Mouse (Mus musculus) midbrain, embryonic 11.5 days (tissue): ENCODE measurements at regions not wholly inside any gene's neighbourhood (a gene's known extent, or its start where the extent isn't known, plus 50 kb on each side); places are given as distances from the start of the nearest gene placed in this dataset.
A peak's percentile ranks its signal among the peaks of the same experiment; 100 is the strongest.

ENCODE experiments used
- ATAC-seq: fragments of 200-750 bp; cut with Nextera tagmentation; 2 replicates; pipeline ENCODE4 v1.8.0; 2017; ENCODE audit warnings: moderate TSS enrichment, moderate library complexity; ENCODE audit not compliant: low FRiP score
- DNase-seq: peaks from one replicate; pipeline ENCODE4 v3.0.0; 2015; ENCODE audit warnings: low spot score; ENCODE audit errors: missing footprints
- H3K27ac ChIP-seq: fragments of 300-500 bp; sonication (generic); 2 replicates; pipeline ENCODE4 v1.5.1; 2014; ENCODE audit warnings: low read depth, low read length
- H3K27me3 ChIP-seq: fragments of 300-500 bp; sonication (generic); 2 replicates; pipeline ENCODE4 v1.6.1; 2014; ENCODE audit warnings: mild to moderate bottlenecking, low read length, moderate library complexity, mixed read lengths; ENCODE audit not compliant: control insufficient read depth, insufficient read depth
- H3K36me3 ChIP-seq: fragments of 300-500 bp; sonication (generic); 2 replicates; pipeline ENCODE4 v1.6.1; 2014; ENCODE audit warnings: mild to moderate bottlenecking, low read length, moderate library complexity, mixed read lengths; ENCODE audit not compliant: control insufficient read depth, insufficient read depth
- H3K4me1 ChIP-seq: fragments of 300-500 bp; sonication (generic); 2 replicates; pipeline ENCODE4 v1.6.1; 2014; ENCODE audit warnings: low read length; ENCODE audit not compliant: control insufficient read depth, insufficient read depth
- H3K4me2 ChIP-seq: fragments of 300-500 bp; sonication (generic); 2 replicates; pipeline ENCODE4 v1.6.1; 2014; ENCODE audit warnings: mild to moderate bottlenecking, moderate library complexity
- H3K4me3 ChIP-seq: fragments of 300-500 bp; sonication (generic); 2 replicates; pipeline ENCODE4 v1.5.1; 2014; ENCODE audit warnings: low read depth, low read length
- H3K9ac ChIP-seq: fragments of 300-500 bp; sonication (generic); 2 replicates; pipeline ENCODE4 v1.6.1; 2014; ENCODE audit warnings: low read length
- H3K9me3 ChIP-seq: fragments of 300-500 bp; sonication (generic); 2 replicates; pipeline ENCODE4 v1.6.1; 2016; ENCODE audit warnings: low read length; ENCODE audit not compliant: control insufficient read depth
- WGBS: fragments of 180-500 bp; shearing (Covaris S2); extraction: QIAGEN DNeasy Blood & Tissue Kit; methylation state at CpG from one replicate; pipeline ENCODE4 v1.1.7; 2014; 5-methylcytosine and 5-hydroxymethylcytosine counted together

DNA sequence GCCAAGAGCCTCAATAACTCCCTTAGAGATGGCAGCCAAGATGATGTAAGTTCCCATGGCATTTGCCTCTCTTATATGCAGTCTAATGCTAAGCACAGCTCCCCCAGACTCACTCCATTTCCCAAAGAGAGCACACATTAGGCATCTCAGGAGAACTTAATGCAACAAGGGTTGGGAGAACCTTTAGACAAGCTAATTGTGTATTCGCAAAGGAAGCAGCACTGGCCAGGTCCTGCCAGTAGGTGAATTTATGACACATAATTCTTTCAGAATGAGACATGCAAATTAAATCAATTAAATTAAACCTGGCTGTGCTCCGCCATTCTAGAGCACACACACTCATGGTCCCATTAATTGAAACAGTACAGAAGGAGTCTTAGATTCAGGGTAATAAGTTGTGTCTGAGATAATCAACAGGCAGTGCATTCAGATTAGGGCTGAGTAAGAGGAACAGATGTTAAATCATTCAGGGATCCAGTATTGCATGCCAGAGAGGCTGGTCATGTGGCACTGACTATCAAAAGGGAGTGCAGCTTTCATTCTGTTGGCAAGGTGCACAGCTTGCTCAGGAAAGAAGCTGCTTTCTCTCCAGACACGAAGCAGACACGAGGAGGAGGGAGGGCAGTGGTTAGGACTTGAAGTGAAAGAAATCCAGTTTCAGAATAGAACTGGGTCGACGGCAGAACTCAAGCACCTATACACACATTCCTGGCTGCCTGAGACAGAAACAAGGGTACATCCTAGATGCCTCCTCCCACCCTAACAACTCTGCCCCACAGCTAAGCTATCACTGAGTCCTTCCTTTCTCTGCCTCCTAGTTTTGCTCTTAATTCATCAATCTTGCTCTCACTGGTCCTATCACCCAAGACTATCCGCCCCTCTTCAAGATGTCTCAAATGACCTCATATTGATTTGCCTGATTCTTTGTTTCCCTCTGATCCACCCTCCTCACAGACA lies 630.7 kb upstream of the Adamts9 start:
- H3K4me3 ChIP-seq, result no peak overlapping the region
- H3K36me3 ChIP-seq, result no peaks in the 10 kb centered on the region
- peak; percentile 78 for DNase-seq
- no peaks in the 10 kb centered on the region for H3K9me3 ChIP-seq
- H3K4me1 ChIP-seq, result no peaks in the 10 kb centered on the region
- no peak overlapping the region for H3K4me2 ChIP-seq
- 77% methylated on average over 7 of the region's 7 CpGs for WGBS
- H3K27ac ChIP-seq, result no peak overlapping the region
- no peak overlapping the region for H3K9ac ChIP-seq
- no peak for ATAC-seq
- H3K27me3 ChIP-seq, result peaks cover 5% of the 10 kb centered on the region; the same call in 1 of the 2 replicates

DNA sequence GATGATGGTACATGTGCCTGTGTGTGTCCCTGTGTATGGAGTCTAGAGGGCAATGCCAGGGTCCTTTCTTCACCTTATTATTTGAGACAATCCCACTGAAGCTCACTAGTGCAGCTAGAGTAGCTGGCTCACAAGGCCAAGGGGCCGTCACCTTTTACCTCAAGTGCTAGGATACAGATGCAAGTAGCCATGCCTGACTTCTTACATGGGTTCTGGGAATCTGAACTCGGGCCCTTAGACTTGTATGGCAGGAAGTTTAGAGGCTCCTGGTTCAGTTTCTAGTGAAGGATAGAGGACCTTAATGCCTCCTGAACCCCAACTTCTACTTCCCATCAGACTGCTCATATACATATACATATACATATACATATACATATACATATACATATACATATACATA lies 626.6 kb upstream of the Adamts9 start:
- 93% methylated on average over 2 of the region's 2 CpGs for WGBS
- Histone ChIP-seq H3K4me1 (no peaks in the 10 kb centered on the region; the same call in 1 of the 2 replicates), H3K4me2 (no peak overlapping the region), H3K27me3 (peaks cover 7% of the 10 kb centered on the region; the same call in 1 of the 2 replicates), H3K9me3 (no peaks in the 10 kb centered on the region), H3K9ac (no peak overlapping the region), H3K36me3 (no peaks in the 10 kb centered on the region), H3K27ac (no peak overlapping the region), H3K4me3 (no peak overlapping the region)
- ATAC-seq (no peak), DNase-seq (peak; percentile 51)

DNA sequence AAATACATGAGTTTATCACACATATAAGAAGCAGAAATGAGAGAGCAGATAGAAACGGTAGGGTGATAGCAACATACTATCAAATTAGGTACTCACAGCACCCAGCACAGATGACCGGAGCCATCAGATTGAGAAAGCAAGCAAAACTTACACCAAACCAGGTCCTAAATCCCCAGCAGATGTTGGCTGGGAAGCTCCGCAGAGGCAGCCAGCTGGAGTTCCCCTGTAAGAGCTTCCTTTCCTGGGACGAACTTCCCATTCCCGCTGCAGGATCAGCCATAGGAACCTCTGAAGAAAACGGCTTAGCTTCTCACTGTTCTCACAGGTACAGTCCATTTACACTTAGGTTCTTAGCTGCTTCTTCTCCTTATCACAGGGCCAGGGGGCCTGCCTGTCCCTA lies 625.9 kb upstream of the Adamts9 start:
- Histone ChIP-seq H3K4me1 (no peaks in the 10 kb centered on the region; the same call in 1 of the 2 replicates), H3K27me3 (peaks cover 7% of the 10 kb centered on the region; the same call in 1 of the 2 replicates), H3K9me3 (no peaks in the 10 kb centered on the region), H3K9ac (no peak overlapping the region), H3K4me3 (no peak overlapping the region), H3K4me2 (no peak overlapping the region), H3K27ac (no peak overlapping the region), H3K36me3 (no peaks in the 10 kb centered on the region)
- DNase-seq (peak; percentile 51), ATAC-seq (no peak)
- WGBS, result 80% methylated on average over 6 of the region's 6 CpGs

DNA sequence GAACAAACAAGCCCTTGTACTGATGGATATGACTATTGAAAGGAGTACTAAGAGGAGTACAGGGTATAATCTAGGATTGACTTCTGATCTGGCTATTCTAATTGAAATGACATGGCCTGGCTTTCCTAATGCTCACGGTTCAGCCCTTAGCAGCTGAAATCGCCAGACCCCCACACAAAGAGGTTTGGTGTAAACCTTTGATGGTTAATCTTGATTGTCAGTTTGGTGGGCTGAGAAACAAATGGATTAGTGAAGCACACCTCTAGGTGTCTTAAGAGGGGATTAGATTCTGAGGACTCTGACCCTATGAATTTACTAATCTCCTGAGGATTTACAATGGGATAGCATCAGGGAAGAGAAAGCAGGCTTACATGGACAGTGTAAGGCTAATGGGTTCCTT lies 623.4 kb upstream of the Adamts9 start:
- Histone ChIP-seq H3K27ac (no peak overlapping the region), H3K9me3 (no peaks in the 10 kb centered on the region), H3K36me3 (no peaks in the 10 kb centered on the region), H3K27me3 (peaks cover 7% of the 10 kb centered on the region; the same call in 1 of the 2 replicates), H3K4me2 (no peak overlapping the region), H3K4me3 (no peak overlapping the region), H3K4me1 (no peaks in the 10 kb centered on the region; the same call in 1 of the 2 replicates), H3K9ac (no peak overlapping the region)
- DNase-seq (peak; percentile 90), ATAC-seq (peak; percentile 71)
- 3% methylated on average over 2 of the region's 2 CpGs for WGBS

DNA sequence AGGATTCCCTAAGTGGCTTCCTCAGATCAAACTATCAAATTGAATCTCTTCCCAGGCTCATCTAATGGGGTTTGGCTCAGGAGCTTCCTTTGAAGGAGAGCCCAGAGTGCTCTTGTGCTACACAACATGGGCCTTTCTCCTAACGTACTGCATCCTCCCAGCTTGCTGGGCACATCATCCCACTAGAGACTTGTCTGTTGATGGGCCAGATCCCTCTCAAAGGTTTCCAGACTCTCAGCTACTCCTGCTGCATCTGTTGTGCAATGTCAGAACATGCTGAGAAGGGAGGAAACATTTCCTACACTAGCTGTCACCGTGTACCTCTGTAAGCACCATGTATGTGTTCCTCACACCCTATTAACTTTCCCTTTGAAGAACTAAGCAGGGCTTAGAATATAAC lies 605.0 kb upstream of the Adamts9 start:
- no peaks in the 10 kb centered on the region for H3K4me1 ChIP-seq
- WGBS, result 77% methylated on average over 2 of the region's 2 CpGs
- ATAC-seq, result no peak

DNA sequence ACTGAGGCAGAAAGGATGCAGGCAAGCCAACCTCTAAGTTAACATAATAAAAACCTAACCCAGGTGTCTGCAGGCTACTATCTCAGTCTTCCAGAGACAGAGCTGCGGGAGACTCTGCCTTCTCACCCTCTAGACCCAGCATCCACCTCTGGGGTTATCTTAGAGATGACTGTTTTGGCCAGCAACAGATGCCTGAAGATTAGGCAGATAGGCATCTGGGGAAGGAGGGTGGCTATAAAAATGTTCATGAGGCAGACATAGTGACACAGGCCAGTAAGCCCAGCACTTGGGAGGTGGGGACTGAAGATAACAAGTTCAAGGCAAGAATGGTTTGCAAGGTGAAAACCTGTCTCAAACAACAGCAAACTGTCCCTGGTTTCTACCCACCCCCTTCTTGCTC lies 601.0 kb upstream of the Adamts9 start:
- ATAC-seq, result no peak

More for the DNA sequence above, 605.0 kb upstream of the Adamts9 start:
- no peak overlapping the region for H3K4me2 ChIP-seq
- no peaks in the 10 kb centered on the region for H3K27me3 ChIP-seq
- H3K9me3 ChIP-seq, result no peaks in the 10 kb centered on the region
- no peaks in the 10 kb centered on the region for H3K36me3 ChIP-seq
- no peak overlapping the region for H3K27ac ChIP-seq
- no peak overlapping the region for H3K4me3 ChIP-seq
- peak; percentile 60 for DNase-seq
- no peak overlapping the region for H3K9ac ChIP-seq

DNA sequence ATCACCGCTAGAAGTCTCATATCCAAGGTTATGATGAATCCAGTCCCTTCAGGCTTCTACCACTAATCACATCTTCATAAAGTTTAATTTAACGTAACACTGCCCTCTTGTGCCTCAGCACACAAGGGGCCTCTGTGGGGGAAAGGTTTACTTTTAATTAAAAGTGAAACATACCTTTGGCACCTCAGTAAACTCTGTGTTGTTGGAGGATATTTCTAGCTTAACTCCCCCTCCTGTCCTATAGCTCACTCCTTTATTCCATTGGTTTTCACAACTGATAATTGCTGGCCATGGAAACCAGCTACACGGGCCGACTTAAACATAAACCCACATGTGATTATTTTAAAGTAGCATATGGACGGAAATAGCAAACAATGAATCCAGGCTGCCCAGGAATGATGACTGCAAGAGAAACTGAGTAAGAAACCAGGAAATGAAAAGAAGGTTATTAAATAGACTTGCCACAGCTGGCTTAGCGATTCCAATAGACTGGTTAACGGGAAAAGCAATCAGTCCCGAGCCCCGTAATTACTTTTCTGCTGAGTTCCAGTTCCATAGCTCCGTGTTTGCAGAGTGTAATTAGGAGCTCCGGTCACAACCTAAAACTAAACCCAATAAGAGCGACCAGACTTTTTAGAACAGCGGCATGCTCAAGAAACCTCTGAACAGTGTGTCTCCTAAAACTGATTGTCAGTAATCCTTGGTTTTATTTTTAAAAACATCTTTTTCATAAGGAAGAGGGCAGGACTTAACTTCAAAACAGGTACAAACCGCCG lies 600.2 kb upstream of the Adamts9 start:
- H3K4me3 ChIP-seq, result no peak overlapping the region
- DNase-seq (peak; percentile 76), ATAC-seq (no peak)
- no peak overlapping the region for H3K27ac ChIP-seq
- WGBS, result 61% methylated on average over 15 of the region's 15 CpGs
- no peaks in the 10 kb centered on the region for H3K27me3 ChIP-seq
- no peaks in the 10 kb centered on the region for H3K9me3 ChIP-seq
- H3K36me3 ChIP-seq, result no peaks in the 10 kb centered on the region
- H3K4me1 ChIP-seq, result no peaks in the 10 kb centered on the region
- no peak overlapping the region for H3K4me2 ChIP-seq
- no peak overlapping the region for H3K9ac ChIP-seq

More for the DNA sequence above, 601.0 kb upstream of the Adamts9 start:
- Histone ChIP-seq H3K4me2 (no peak overlapping the region), H3K9me3 (no peaks in the 10 kb centered on the region), H3K36me3 (no peaks in the 10 kb centered on the region), H3K27ac (no peak overlapping the region), H3K4me1 (no peaks in the 10 kb centered on the region), H3K9ac (no peak overlapping the region), H3K27me3 (no peaks in the 10 kb centered on the region), H3K4me3 (no peak overlapping the region)
- peak; percentile 69 for DNase-seq
- WGBS, result 66% methylated on average over 1 of the region's 1 CpGs

DNA sequence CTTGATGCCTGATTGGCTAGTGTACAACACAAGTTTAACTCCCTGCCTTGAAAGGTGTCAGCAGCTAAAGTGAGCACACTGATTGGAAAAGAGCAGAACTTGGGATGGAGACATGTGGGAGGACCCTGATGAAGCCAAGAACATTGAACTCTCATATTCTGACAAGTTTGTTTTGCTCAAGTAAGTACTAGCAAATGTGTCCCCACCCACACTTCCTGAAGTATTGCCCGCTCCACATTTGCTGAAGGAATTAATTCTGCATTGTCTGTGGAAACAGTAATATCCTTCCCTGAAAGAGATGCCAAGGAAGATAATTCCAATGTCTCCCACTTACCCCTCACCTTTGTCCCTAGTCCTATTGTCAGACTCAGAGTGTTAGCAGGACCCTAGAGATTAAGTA lies 596.3 kb upstream of the Adamts9 start:
- WGBS, result 73% methylated on average over 1 of the region's 1 CpGs
- ATAC-seq (no peak), DNase-seq (peak; percentile 28)
- no peak overlapping the region for H3K9ac ChIP-seq
- no peaks in the 10 kb centered on the region for H3K9me3 ChIP-seq
- H3K4me2 ChIP-seq, result no peak overlapping the region
- H3K36me3 ChIP-seq, result no peaks in the 10 kb centered on the region
- H3K4me3 ChIP-seq, result no peak overlapping the region
- H3K4me1 ChIP-seq, result no peaks in the 10 kb centered on the region
- no peaks in the 10 kb centered on the region for H3K27me3 ChIP-seq
- no peak overlapping the region for H3K27ac ChIP-seq

DNA sequence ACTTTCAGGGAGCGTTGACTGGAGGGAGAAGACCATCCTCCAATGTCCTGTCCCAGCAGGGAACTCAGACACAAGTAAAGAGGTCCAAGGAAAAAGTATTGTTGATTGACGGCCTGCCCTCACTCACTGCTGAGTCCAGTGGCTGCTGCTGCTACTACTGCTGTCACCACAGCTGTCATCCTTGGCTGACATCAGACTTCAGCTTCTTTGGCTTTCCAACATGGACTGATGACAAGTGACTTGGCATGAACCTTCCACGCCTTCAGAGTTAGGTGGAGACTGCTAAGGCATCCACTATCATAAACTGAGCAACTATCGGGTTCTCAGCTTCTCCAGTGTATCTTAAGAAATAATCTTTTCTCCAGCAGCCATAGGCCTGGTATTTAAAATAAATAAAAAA lies 595.9 kb upstream of the Adamts9 start:
- Histone ChIP-seq H3K27ac (no peak overlapping the region), H3K9ac (no peak overlapping the region), H3K4me2 (no peak overlapping the region), H3K4me3 (no peak overlapping the region), H3K36me3 (no peaks in the 10 kb centered on the region), H3K4me1 (no peaks in the 10 kb centered on the region), H3K27me3 (no peaks in the 10 kb centered on the region), H3K9me3 (no peaks in the 10 kb centered on the region)
- DNase-seq (no peak), ATAC-seq (no peak)
- WGBS, result 82% methylated on average over 4 of the region's 4 CpGs
